Mouse (Mus musculus): ENCODE results near the gene Tmem213.

DNA sequence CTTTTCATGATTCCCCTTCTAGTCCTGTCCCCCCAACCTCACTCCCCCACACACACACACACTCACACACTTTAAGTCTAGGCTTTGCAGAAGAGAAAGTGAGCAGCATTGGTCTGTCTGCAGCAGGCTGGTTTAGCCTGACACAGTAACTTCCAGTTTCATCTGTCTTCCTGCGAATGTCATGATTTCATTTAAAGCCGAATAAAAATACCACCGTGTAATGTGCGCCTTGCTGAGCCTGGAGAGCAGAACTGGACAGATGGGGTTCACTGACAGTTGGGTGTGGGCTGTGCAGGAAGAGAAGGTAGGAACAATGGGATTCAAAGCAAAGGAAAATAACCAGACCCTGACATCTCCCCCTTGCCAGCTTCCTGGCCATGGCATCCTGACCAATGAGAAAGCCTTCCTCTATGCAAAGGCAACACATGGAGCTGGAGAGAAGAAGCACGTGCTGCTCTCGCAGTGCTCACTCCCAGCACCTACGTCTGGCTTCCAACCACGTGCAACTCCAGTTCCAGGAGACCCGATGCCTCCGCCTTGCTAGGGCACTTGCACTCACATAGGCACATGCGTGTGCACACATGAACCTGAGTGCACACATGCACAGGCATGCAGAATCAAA lies 43.4 kb upstream of the Tmem213 start:
- TF ChIP-seq CTCF (IDR thresholded peaks at IDR 0.05): no peak
- no peak for TF ChIP-seq EP300 (IDR thresholded peaks at IDR 0.05; ENCODE audit: insufficient read depth, low read depth, low read length)

All from heart, adult 2 months (tissue).